Mouse (Mus musculus) midbrain, embryonic 12.5 days (tissue): ENCODE results near the gene Myt1l. TPM values are rescaled to one million over a fixed set of nuclear protein-coding genes. Genes with fewer than 3 reads are reported as not detected.

ENCODE experiments used
- ATAC-seq: fragments of 200-750 bp; cut with Nextera tagmentation; 2 replicates; pipeline ENCODE4 v1.8.0; 2017; ENCODE audit warnings: low read depth, moderate TSS enrichment, moderate library complexity; ENCODE audit not compliant: low FRiP score
- H3K27ac ChIP-seq: fragments of 300-500 bp; sonication (generic); replicated peaks from 2 replicates; pipeline ENCODE4 v1.5.1; 2016; ENCODE audit warnings: mild to moderate bottlenecking
- H3K27me3 ChIP-seq: fragments of 300-500 bp; sonication (generic); 2 replicates; pipeline ENCODE4 v1.6.1; 2016; ENCODE audit warnings: mild to moderate bottlenecking
- H3K36me3 ChIP-seq: fragments of 300-500 bp; sonication (generic); 2 replicates; pipeline ENCODE4 v1.6.1; 2016
- H3K4me1 ChIP-seq: fragments of 300-500 bp; sonication (generic); 2 replicates; pipeline ENCODE4 v1.6.1; 2016
- H3K4me2 ChIP-seq: fragments of 300-500 bp; sonication (generic); replicated peaks from 2 replicates; pipeline ENCODE4 v1.6.1; 2016; ENCODE audit warnings: mild to moderate bottlenecking, moderate library complexity
- H3K4me3 ChIP-seq: fragments of 300-500 bp; sonication (generic); 2 replicates; pipeline ENCODE4 v1.5.1; 2016; ENCODE audit warnings: mild to moderate bottlenecking
- H3K9ac ChIP-seq: fragments of 300-500 bp; sonication (generic); replicated peaks from 2 replicates; pipeline ENCODE4 v1.6.1; 2016; ENCODE audit warnings: mild to moderate bottlenecking, moderate library complexity
- H3K9me3 ChIP-seq: fragments of 300-500 bp; sonication (generic); 2 replicates; pipeline ENCODE4 v1.6.1; 2016; ENCODE audit warnings: mild to moderate bottlenecking
- WGBS: fragments of 180-500 bp; shearing (Covaris S2); methylation state at CpG from one replicate; pipeline ENCODE4 v1.1.7; 2016; 5-methylcytosine and 5-hydroxymethylcytosine counted together
- polyA plus RNA-seq: library from polyadenylated mRNA; unstranded; fragments of >200 nt; fragmentation: Nextera tagmentation; extraction: Ambion mirVana; gene quantifications from 2 replicates; pipeline ENCODE4 v1.2.1, GENCODE M21; 2016

The Myt1l gene
- polyA plus RNA-seq, 1 experiment from 2014 or later, result 53.0 TPM

GRCm38 (mm10) chr12:29755086-29755871 is 227.1 kb downstream of the Myt1l start:
- ATAC-seq, result no peak

GRCm38 (mm10) chr12:29755872-29756265 is 227.7 kb downstream of the Myt1l start:
- H3K4me3 ChIP-seq, result no peak overlapping the region
- no peaks in the 10 kb centered on the region for H3K36me3 ChIP-seq
- no peak for ATAC-seq
- no peaks in the 10 kb centered on the region for H3K9me3 ChIP-seq
- H3K9ac ChIP-seq, result no peak overlapping the region
- no peak overlapping the region for H3K27ac ChIP-seq
- no peaks in the 10 kb centered on the region for H3K27me3 ChIP-seq
- H3K4me2 ChIP-seq, result no peak overlapping the region
- H3K4me1 ChIP-seq, result no peaks in the 10 kb centered on the region
- WGBS, result 86% methylated on average over 3 of the region's 3 CpGs

More at GRCm38 (mm10) chr12:29755086-29755871, 227.1 kb downstream of the Myt1l start:
- WGBS, result 85% methylated on average over 5 of the region's 5 CpGs
- Histone ChIP-seq H3K27ac (no peak overlapping the region), H3K36me3 (no peaks in the 10 kb centered on the region), H3K9ac (no peak overlapping the region), H3K27me3 (no peaks in the 10 kb centered on the region), H3K4me3 (no peak overlapping the region), H3K9me3 (no peaks in the 10 kb centered on the region), H3K4me2 (no peak overlapping the region), H3K4me1 (no peaks in the 10 kb centered on the region)

- H3K4me2 ChIP-seq, result no peak overlapping the region
- H3K9ac ChIP-seq, result no peak overlapping the region
- H3K4me3 ChIP-seq, result no peak overlapping the region
- H3K27me3 ChIP-seq, result no peaks in the 10 kb centered on the region
- no peaks in the 10 kb centered on the region for H3K36me3 ChIP-seq
- no peak overlapping the region for H3K27ac ChIP-seq
- no peaks in the 10 kb centered on the region for H3K9me3 ChIP-seq
- WGBS, result 75% methylated on average over 4 of the region's 4 CpGs
- no peaks in the 10 kb centered on the region for H3K4me1 ChIP-seq
- no peak for ATAC-seq
These were observed 232.4 kb downstream of the Myt1l start for GRCm38 (mm10) chr12:29760611-29761010.

- Histone ChIP-seq H3K9ac (no peak overlapping the region), H3K9me3 (no peaks in the 10 kb centered on the region), H3K4me3 (no peak overlapping the region), H3K4me1 (peaks cover 5% of the 10 kb centered on the region; the same call in 1 of the 2 replicates), H3K36me3 (no peaks in the 10 kb centered on the region), H3K4me2 (no peak overlapping the region), H3K27ac (no peak overlapping the region), H3K27me3 (no peaks in the 10 kb centered on the region)
- no peak for ATAC-seq
- 94% methylated on average over 1 of the region's 1 CpGs for WGBS
These were observed 238.0 kb downstream of the Myt1l start for GRCm38 (mm10) chr12:29766158-29766557.

GRCm38 (mm10) chr12:29771791-29772190 is 243.6 kb downstream of the Myt1l start:
- no peak for ATAC-seq
- Histone ChIP-seq H3K4me3 (no peak overlapping the region), H3K27ac (no peak overlapping the region), H3K4me2 (no peak overlapping the region), H3K27me3 (no peaks in the 10 kb centered on the region), H3K9ac (no peak overlapping the region), H3K4me1 (peaks cover 5% of the 10 kb centered on the region; the same call in 1 of the 2 replicates), H3K36me3 (no peaks in the 10 kb centered on the region), H3K9me3 (no peaks in the 10 kb centered on the region)
- 72% methylated on average over 3 of the region's 3 CpGs for WGBS

GRCm38 (mm10) chr12:29772401-29772800 is 244.2 kb downstream of the Myt1l start:
- no peak for ATAC-seq
- H3K4me3 ChIP-seq, result no peak overlapping the region
- H3K27ac ChIP-seq, result no peak overlapping the region
- no peak overlapping the region for H3K9ac ChIP-seq
- H3K27me3 ChIP-seq, result no peaks in the 10 kb centered on the region
- peaks cover 5% of the 10 kb centered on the region; the same call in 1 of the 2 replicates for H3K4me1 ChIP-seq
- H3K36me3 ChIP-seq, result no peaks in the 10 kb centered on the region
- no peaks in the 10 kb centered on the region for H3K9me3 ChIP-seq
- no peak overlapping the region for H3K4me2 ChIP-seq

- H3K36me3 ChIP-seq, result no peaks in the 10 kb centered on the region
- no peak for ATAC-seq
- H3K4me3 ChIP-seq, result no peak overlapping the region
- H3K9me3 ChIP-seq, result no peaks in the 10 kb centered on the region
- WGBS, result 88% methylated on average over 2 of the region's 2 CpGs
- H3K4me2 ChIP-seq, result no peak overlapping the region
- H3K9ac ChIP-seq, result no peak overlapping the region
- no peaks in the 10 kb centered on the region for H3K4me1 ChIP-seq
- no peaks in the 10 kb centered on the region for H3K27me3 ChIP-seq
- no peak overlapping the region for H3K27ac ChIP-seq
These were observed 250.7 kb downstream of the Myt1l start for GRCm38 (mm10) chr12:29778901-29779300.

- no peak overlapping the region for H3K4me3 ChIP-seq
- peak; percentile 86 for ATAC-seq
- no peaks in the 10 kb centered on the region for H3K36me3 ChIP-seq
- WGBS, result 48% methylated on average over 16 of the region's 16 CpGs
- H3K27me3 ChIP-seq, result no peaks in the 10 kb centered on the region
- peak overlapping the region; percentile 3; the same call in 1 of the 2 replicates for H3K4me2 ChIP-seq
- peak overlapping the region; percentile 83 for H3K27ac ChIP-seq
- peaks cover 18% of the 10 kb centered on the region for H3K4me1 ChIP-seq
- no peak overlapping the region for H3K9ac ChIP-seq
- no peaks in the 10 kb centered on the region for H3K9me3 ChIP-seq
These were observed 261.3 kb downstream of the Myt1l start for GRCm38 (mm10) chr12:29789319-29790050.

GRCm38 (mm10) chr12:29790051-29790386 is 261.8 kb downstream of the Myt1l start:
- H3K4me1 ChIP-seq, result peaks cover 20% of the 10 kb centered on the region
- H3K9me3 ChIP-seq, result no peaks in the 10 kb centered on the region
- no peaks in the 10 kb centered on the region for H3K36me3 ChIP-seq
- H3K9ac ChIP-seq, result no peak overlapping the region
- H3K4me3 ChIP-seq, result no peak overlapping the region
- ATAC-seq, result peak; percentile 25; the same call in 1 of the 2 replicates
- H3K27me3 ChIP-seq, result no peaks in the 10 kb centered on the region
- H3K4me2 ChIP-seq, result peak overlapping the region; percentile 3; the same call in 1 of the 2 replicates
- peak overlapping the region; percentile 83 for H3K27ac ChIP-seq
- 43% methylated on average over 4 of the region's 4 CpGs for WGBS

- no peaks in the 10 kb centered on the region for H3K27me3 ChIP-seq
- peaks cover 26% of the 10 kb centered on the region for H3K4me1 ChIP-seq
- H3K4me3 ChIP-seq, result no peak overlapping the region
- no peak overlapping the region for H3K4me2 ChIP-seq
- H3K9me3 ChIP-seq, result no peaks in the 10 kb centered on the region
- H3K36me3 ChIP-seq, result no peaks in the 10 kb centered on the region
- 80% methylated on average over 5 of the region's 5 CpGs for WGBS
- ATAC-seq, result no peak
- no peak overlapping the region for H3K9ac ChIP-seq
- H3K27ac ChIP-seq, result 0 out of 2 replicates have a peak overlapping the region, but pooled peaks have one; percentile 42
These were observed 264.8 kb downstream of the Myt1l start for GRCm38 (mm10) chr12:29792998-29793397.

GRCm38 (mm10) chr12:29795107-29795673 is 267.0 kb downstream of the Myt1l start:
- H3K9me3 ChIP-seq, result no peaks in the 10 kb centered on the region
- no peak overlapping the region for H3K9ac ChIP-seq
- H3K27ac ChIP-seq, result no peak overlapping the region
- H3K27me3 ChIP-seq, result no peaks in the 10 kb centered on the region
- H3K4me3 ChIP-seq, result no peak overlapping the region
- H3K36me3 ChIP-seq, result no peaks in the 10 kb centered on the region
- ATAC-seq, result no peak
- H3K4me2 ChIP-seq, result no peak overlapping the region
- WGBS, result 51% methylated on average over 5 of the region's 5 CpGs
- peaks cover 8% of the 10 kb centered on the region for H3K4me1 ChIP-seq
